1 mouse cellular context compared by ENCODE assay signal in genomic region chr12:11266282-11266985, GRCm38 (mm10).
TF ChIP-seq lines count a peak whose summit lies in the region.

No protein-coding gene starts in this region.

TF ChIP-seq in MEL, 35 proteins besides CTCF, POLR2A, EP300 and RAD21:
- TF ChIP-seq ZKSCAN1 (IDR thresholded peaks at IDR 0.05; ENCODE audit: low read depth, low read length) (no peak), ETS1 (IDR thresholded peaks at IDR 0.05; ENCODE audit: low read depth, low read length) (no peak), NELFE (IDR thresholded peaks at IDR 0.05; ENCODE audit: low read depth, low read length) (no peak), MXI1 (IDR thresholded peaks at IDR 0.05; ENCODE audit: low read depth, low read length) (peak; percentile 4; the same call in 1 of the 2 replicates), TCF12 (IDR thresholded peaks at IDR 0.05; ENCODE audit: low read depth, low read length) (no peak), GABPA (IDR thresholded peaks at IDR 0.05; ENCODE audit: low read depth, low read length) (no peak), GATA1 (IDR thresholded peaks at IDR 0.05; ENCODE audit: low read depth, low read length) (no peak), CHD1 (IDR thresholded peaks at IDR 0.05; ENCODE audit: low read depth, low read length) (0 out of 2 replicates have a peak, but pooled peaks have one; percentile 48), TAL1 (IDR thresholded peaks at IDR 0.05; ENCODE audit: low read length) (no peak), KAT2A (conservative IDR thresholded peaks at IDR 0.05; ENCODE audit: low read depth, low read length) (no peak), USF2 (IDR thresholded peaks at IDR 0.05; ENCODE audit: borderline replicate concordance in 1 of 2, insufficient read depth in 1 of 2, low read depth in 1 of 2, low read length in 2 of 2) (no peak), ZNF384 (IDR thresholded peaks at IDR 0.05; ENCODE audit: low read depth, low read length) (no peak), POLR2AphosphoS2 (IDR thresholded peaks at IDR 0.05; ENCODE audit: low read length) (no peak), MAX (IDR thresholded peaks at IDR 0.05; ENCODE audit: low read length) (no peak), CHD2 (IDR thresholded peaks at IDR 0.05; ENCODE audit: low read length) (no peak), TBP (IDR thresholded peaks at IDR 0.05; ENCODE audit: low read depth, low read length) (no peak), HCFC1 (IDR thresholded peaks at IDR 0.05; ENCODE audit: low read depth, low read length) (0 out of 2 replicates have a peak, but pooled peaks have one; percentile 10), MEF2A (IDR thresholded peaks at IDR 0.05; ENCODE audit: extremely low read depth, insufficient replicate concordance, low read depth, low read length, poor library complexity, severe bottlenecking) (no peak), BHLHE40 (IDR thresholded peaks at IDR 0.05; ENCODE audit: borderline replicate concordance, low read depth, low read length) (no peak), UBTF (IDR thresholded peaks at IDR 0.05; ENCODE audit: borderline replicate concordance, insufficient read depth, low read depth, low read length) (0 out of 2 replicates have a peak, but pooled peaks have one; percentile 43), SMC3 (IDR thresholded peaks at IDR 0.05; ENCODE audit: low read depth, low read length) (no peak), JUND (IDR thresholded peaks at IDR 0.05; ENCODE audit: low read depth, low read length) (no peak), ZMIZ1 (IDR thresholded peaks at IDR 0.05; ENCODE audit: low read depth, low read length) (no peak), MYB (IDR thresholded peaks at IDR 0.05; ENCODE audit: low read depth, low read length) (no peak), ELF1 (IDR thresholded peaks at IDR 0.05; ENCODE audit: low read depth, low read length) (no peak), SIN3A (IDR thresholded peaks at IDR 0.05; ENCODE audit: low read length) (no peak; the same call in 1 of the 2 replicates), E2F4 (IDR thresholded peaks at IDR 0.05; ENCODE audit: borderline replicate concordance, low read depth, low read length) (no peak), NRF1 (IDR thresholded peaks at IDR 0.05; ENCODE audit: insufficient read depth, low read depth, low read length, poor library complexity, severe bottlenecking) (no peak)
